9 mouse cellular contexts compared by ENCODE assay signal in genomic region chr17:71872976-71873375, GRCm38 (mm10).
A peak's percentile ranks its signal among the peaks of the same experiment; 100 is the strongest.
DNase-seq lines count a peak whose midpoint lies in the region; ATAC-seq lines count a peak whose summit lies in the region.
"Had no signal": no experiment of that assay in that cellular context is flagged by ENCODE, and none has a peak within 500 bp of the region (broad histone marks: within the 10 kb centered on the region; RNA-seq: fewer than 3 reads in every experiment).

No protein-coding gene starts in this region.

- ATAC-seq in forebrain, embryonic 14.5 days = no peak
- no peak for ATAC-seq in forebrain, embryonic 16.5 days
- ATAC-seq in neural tube, embryonic 15.5 days (ENCODE audit: low FRiP score) = no peak
- ATAC-seq in megakaryocyte-erythroid progenitor cell, adult 5-6 weeks (replicated peaks; ENCODE audit: low FRiP score, low TSS enrichment, poor library complexity, severe bottlenecking) = peak; percentile 61; the same call in 1 of the 2 replicates

- peak; percentile 7 for DNase-seq in forebrain, embryonic 14.5 days (ENCODE audit: low spot score)
- DNase-seq in neural tube, embryonic 10.5 days (ENCODE audit: extremely low spot score, low spot score) = peak; percentile 28
- DNase-seq in embryo, embryonic 10.5 days (ENCODE audit: low spot score) = peak; percentile 42
- no peak for DNase-seq in layer of hippocampus, adult 18-20 months (ENCODE audit: low spot score in 2 of 2)
- no peak for DNase-seq in right cerebral cortex, postnatal 36 days (ENCODE audit: low spot score in 2 of 2)

- 67% methylated on average over 5 of the region's 5 CpGs for WGBS in forebrain, embryonic 14.5 days
- 70% methylated on average over 5 of the region's 5 CpGs for WGBS in forebrain, embryonic 16.5 days
- 65% methylated on average over 5 of the region's 5 CpGs for WGBS in neural tube, embryonic 15.5 days

- H3K27me3 ChIP-seq in forebrain, embryonic 14.5 days (replicated peaks; ENCODE audit: control insufficient read depth, insufficient read depth, low read length) = no peaks in the 10 kb centered on the region
- 0 out of 2 replicates have a peak, but pooled peaks cover 2% of the 10 kb centered on the region for H3K27me3 ChIP-seq in forebrain, embryonic 16.5 days (replicated peaks; ENCODE audit: control insufficient read depth, insufficient read depth, low read length)
- H3K27me3 ChIP-seq in neural tube, embryonic 15.5 days (replicated peaks) = no peaks in the 10 kb centered on the region

- H3K36me3 ChIP-seq in forebrain, embryonic 14.5 days (ENCODE audit: control insufficient read depth, insufficient read depth, low read length) = no peaks in the 10 kb centered on the region
- H3K36me3 ChIP-seq in forebrain, embryonic 16.5 days (ENCODE audit: control insufficient read depth, insufficient read depth) = no peaks in the 10 kb centered on the region
- H3K36me3 ChIP-seq in neural tube, embryonic 15.5 days = no peaks in the 10 kb centered on the region
- H3K36me3 ChIP-seq: neural tube, embryonic 13.5 days had no signal

- H3K9me3 ChIP-seq in forebrain, embryonic 14.5 days (replicated peaks; ENCODE audit: control insufficient read depth, low read length) = no peaks in the 10 kb centered on the region
- H3K9me3 ChIP-seq in forebrain, embryonic 16.5 days (ENCODE audit: control insufficient read depth, low read length) = 0 out of 2 replicates have a peak, but pooled peaks cover 3% of the 10 kb centered on the region
- no peaks in the 10 kb centered on the region for H3K9me3 ChIP-seq in neural tube, embryonic 15.5 days (replicated peaks)
- H3K9me3 ChIP-seq: neural tube, embryonic 13.5 days had no signal

- H3K9ac ChIP-seq in forebrain, embryonic 14.5 days (ENCODE audit: low read length) = no peak overlapping the region
- H3K9ac ChIP-seq in forebrain, embryonic 16.5 days (replicated peaks; ENCODE audit: low read depth, low read length) = no peak overlapping the region
- H3K9ac ChIP-seq in neural tube, embryonic 15.5 days (replicated peaks) = no peak overlapping the region
- H3K9ac ChIP-seq: neural tube, embryonic 13.5 days had no signal

- H3K4me3 ChIP-seq in forebrain, embryonic 14.5 days (ENCODE audit: low read depth, low read length) = no peak overlapping the region
- H3K4me3 ChIP-seq in forebrain, embryonic 16.5 days (replicated peaks; ENCODE audit: low read length) = no peak overlapping the region
- H3K4me3 ChIP-seq in neural tube, embryonic 15.5 days (replicated peaks) = no peak overlapping the region
- H3K4me3 ChIP-seq: neural tube, embryonic 13.5 days had no signal

- no peak overlapping the region for H3K27ac ChIP-seq in forebrain, embryonic 14.5 days (ENCODE audit: low read depth, low read length)
- no peak overlapping the region for H3K27ac ChIP-seq in forebrain, embryonic 16.5 days (ENCODE audit: low read length)
- no peak overlapping the region for H3K27ac ChIP-seq in neural tube, embryonic 15.5 days (replicated peaks)
- H3K27ac ChIP-seq: neural tube, embryonic 13.5 days had no signal

- no peak overlapping the region for H3K4me2 ChIP-seq in forebrain, embryonic 14.5 days (ENCODE audit: low read length)
- H3K4me2 ChIP-seq in forebrain, embryonic 16.5 days (ENCODE audit: low read length) = no peak overlapping the region
- no peak overlapping the region for H3K4me2 ChIP-seq in neural tube, embryonic 15.5 days
- H3K4me2 ChIP-seq: neural tube, embryonic 13.5 days had no signal

- H3K4me1 ChIP-seq in forebrain, embryonic 14.5 days (ENCODE audit: control insufficient read depth, insufficient read depth, low read length) = no peaks in the 10 kb centered on the region
- peaks cover 7% of the 10 kb centered on the region; the same call in 1 of the 2 replicates for H3K4me1 ChIP-seq in forebrain, embryonic 16.5 days (replicated peaks; ENCODE audit: control insufficient read depth, insufficient read depth, low read length)
- peaks cover 12% of the 10 kb centered on the region for H3K4me1 ChIP-seq in neural tube, embryonic 15.5 days

Comparison
In these comparisons a context has a peak if more than half of its experiments do, and no peak if none do; other contexts are left out.
1. DNase-seq: peak in forebrain, embryonic 14.5 days (single experiment), neural tube, embryonic 10.5 days (single experiment) and embryo, embryonic 10.5 days (single experiment); none in layer of hippocampus, adult 18-20 months (0 of 2) and right cerebral cortex, postnatal 36 days (0 of 2).